Mouse (Mus musculus) MEL (cell line): ENCODE measurements around the gene Gm26657.

ENCODE experiments used
- CHD1 ChIP-seq: IDR thresholded peaks from 2 replicates; pipeline ENCODE4 v1.6.1; 2012; ENCODE audit warnings: low read depth, mild to moderate bottlenecking, inconsistent platforms, low read length, improper control_type of control experiment
- CTCF ChIP-seq, 3 experiments: IDR thresholded peaks in 2 of 3; conservative IDR thresholded peaks in 1 of 3; 2 replicates each; pipeline ENCODE4 v1.5.1; 2011 to 2012; ENCODE audit warnings: low read length in 3 of 3, low read depth in 2 of 3, mild to moderate bottlenecking in 2 of 3, improper control_type of control experiment in 1 of 3, inconsistent platforms in 1 of 3, mixed read lengths in 1 of 3, moderate library complexity in 1 of 3; ENCODE audit not compliant: control insufficient read depth in 1 of 3, insufficient read depth in 1 of 3, poor library complexity in 1 of 3, severe bottlenecking in 1 of 3
- ELF1 ChIP-seq: IDR thresholded peaks from 2 replicates; pipeline ENCODE4 v1.6.1; 2014; ENCODE audit warnings: low read depth, mild to moderate bottlenecking, inconsistent platforms, low read length, improper control_type of control experiment, moderate library complexity

GRCm38 (mm10) chr4:56740020-56740485, at the start of gene Gm26657:
- no peak for TF ChIP-seq CHD1
- no peak for TF ChIP-seq CTCF (IDR thresholded peaks at IDR 0.05 in 2 of 3, conservative IDR thresholded peaks at IDR 0.05 in 1 of 3; ENCODE audit: control insufficient read depth in 1 of 3, insufficient read depth in 1 of 3, low read depth in 2 of 3, low read length in 3 of 3, poor library complexity in 1 of 3, severe bottlenecking in 1 of 3)
- no peak for TF ChIP-seq ELF1
